Mouse (Mus musculus): ENCODE results near the gene Tpp1. TPM values are rescaled to one million over a fixed set of nuclear protein-coding genes. Genes with fewer than 3 reads are reported as not detected.

Tpp1 gene
- total RNA-seq (2014; rRNA removed) (27.4 and 43.8 TPM in 2 replicates), polyA plus RNA-seq (2012; rRNA removed) (95.3 and 124 TPM in 2 replicates)

DNA sequence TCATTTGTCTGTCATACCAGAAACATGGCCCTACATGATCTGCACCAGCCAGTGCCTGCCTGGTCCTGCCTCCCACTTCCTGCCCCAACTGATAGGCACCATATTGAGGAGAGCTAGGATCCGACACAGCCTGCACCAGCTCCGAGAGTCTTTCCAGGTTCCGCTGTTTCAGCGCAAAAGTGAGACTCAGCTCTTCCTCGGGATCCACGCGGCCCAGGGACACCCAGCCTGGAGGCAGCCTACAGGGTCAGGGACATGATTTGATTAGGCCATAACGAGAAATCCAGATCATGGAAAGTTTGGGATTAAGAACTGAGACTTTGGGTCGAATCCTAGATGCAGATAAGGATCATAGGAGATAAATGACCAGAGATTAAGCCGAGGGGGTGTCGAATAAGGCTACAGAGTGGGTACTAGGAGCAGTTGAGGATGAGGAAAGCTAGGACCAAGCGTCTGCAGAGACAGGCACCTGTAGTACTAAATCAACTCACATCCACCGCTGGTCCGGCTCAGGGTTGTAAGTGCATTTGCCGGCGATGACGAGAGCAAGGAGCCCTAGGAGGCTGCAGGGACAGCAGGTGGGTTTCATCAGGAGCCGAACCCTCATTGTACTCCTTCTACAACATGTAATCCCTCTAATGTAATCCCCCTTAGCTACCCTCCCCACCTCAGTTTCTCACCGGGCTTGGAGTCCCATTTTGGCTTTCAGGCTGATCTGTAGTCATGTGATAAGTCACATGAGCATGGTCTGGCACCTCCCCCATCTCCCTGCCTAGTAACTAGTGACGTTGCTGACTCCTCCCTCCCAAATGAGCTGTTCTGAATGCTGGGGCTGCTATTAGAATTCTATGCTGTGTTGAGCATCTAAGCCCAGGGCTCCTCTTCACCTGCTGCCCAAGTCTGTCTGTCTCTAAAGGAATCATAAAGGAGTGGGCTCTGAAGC lies at the start of gene Tpp1:
Gene Tpp1 (minus strand): TSS at position 745 of the 943 bp plus-strand sequence.
- TF ChIP-seq CTCF (IDR thresholded peaks at IDR 0.05; ENCODE audit: low read depth, low read length) (no peak), POLR2A (IDR thresholded peaks at IDR 0.05; ENCODE audit: extremely low read depth, insufficient read depth, low read length) (0 out of 2 replicates have a peak, but pooled peaks have one; percentile 5)
- WGBS, result 7% methylated on average over 20 of the region's 20 CpGs
- Histone ChIP-seq H3K36me3 (ENCODE audit: control insufficient read depth, insufficient read depth, low read length) (peaks cover 19% of the 10 kb centered on the region; the same call in 1 of the 2 replicates), H3K4me3 (ENCODE audit: insufficient read depth, low read depth, low read length) (peak within 1 kb of the TSS; percentile 85), H3K9ac (ENCODE audit: low read depth, low read length) (peak within 1 kb of the TSS; percentile 89), H3K4me1 (ENCODE audit: control insufficient read depth, insufficient read depth, low read length) (peaks cover 2% of the 10 kb centered on the region; the same call in 1 of the 2 replicates), H3K27me3 (ENCODE audit: control insufficient read depth, insufficient read depth, low read length) (no peaks in the 10 kb centered on the region), H3K27ac (replicated peaks; ENCODE audit: insufficient read depth, low read depth, low read length) (peak within 1 kb of the TSS; percentile 79), H3K79me2 (ENCODE audit: control insufficient read depth, insufficient read depth, low read length) (no peaks in the 10 kb centered on the region; the same call in 1 of the 2 replicates)
- DNase-seq (ENCODE audit: extremely low read depth, low read depth, low spot score), result peak; percentile 89

GRCm38 (mm10) chr7:105796972-105797371 lies 44.9 kb upstream of the Tpp1 start:
- H3K27me3 ChIP-seq (ENCODE audit: control insufficient read depth, insufficient read depth, low read length), result no peaks in the 10 kb centered on the region
- 82% methylated on average over 3 of the region's 3 CpGs for WGBS
- no peak overlapping the region for H3K9ac ChIP-seq (ENCODE audit: low read depth, low read length)
- H3K27ac ChIP-seq (replicated peaks; ENCODE audit: insufficient read depth, low read depth, low read length), result no peak overlapping the region
- H3K79me2 ChIP-seq (ENCODE audit: control insufficient read depth, insufficient read depth, low read length), result no peaks in the 10 kb centered on the region
- no peak overlapping the region for H3K4me3 ChIP-seq (ENCODE audit: insufficient read depth, low read depth, low read length)
- peaks cover 2% of the 10 kb centered on the region; the same call in 1 of the 2 replicates for H3K4me1 ChIP-seq (ENCODE audit: control insufficient read depth, insufficient read depth, low read length)
- H3K36me3 ChIP-seq (ENCODE audit: control insufficient read depth, insufficient read depth, low read length), result no peaks in the 10 kb centered on the region
- DNase-seq (ENCODE audit: extremely low read depth, low read depth, low spot score), result no peak
- TF ChIP-seq POLR2A (IDR thresholded peaks at IDR 0.05; ENCODE audit: extremely low read depth, insufficient read depth, low read length) (no peak), CTCF (IDR thresholded peaks at IDR 0.05; ENCODE audit: low read depth, low read length) (no peak)

- H3K27ac ChIP-seq (replicated peaks; ENCODE audit: insufficient read depth, low read depth, low read length), result no peak overlapping the region
- H3K79me2 ChIP-seq (ENCODE audit: control insufficient read depth, insufficient read depth, low read length), result no peaks in the 10 kb centered on the region
- H3K4me3 ChIP-seq (ENCODE audit: insufficient read depth, low read depth, low read length), result no peak overlapping the region
- DNase-seq (ENCODE audit: extremely low read depth, low read depth, low spot score), result no peak
- H3K4me1 ChIP-seq (ENCODE audit: control insufficient read depth, insufficient read depth, low read length), result no peaks in the 10 kb centered on the region
- TF ChIP-seq CTCF (IDR thresholded peaks at IDR 0.05; ENCODE audit: low read depth, low read length) (no peak), POLR2A (IDR thresholded peaks at IDR 0.05; ENCODE audit: extremely low read depth, insufficient read depth, low read length) (no peak)
- no peak overlapping the region for H3K9ac ChIP-seq (ENCODE audit: low read depth, low read length)
- no peaks in the 10 kb centered on the region for H3K27me3 ChIP-seq (ENCODE audit: control insufficient read depth, insufficient read depth, low read length)
- WGBS, result 45% methylated on average over 7 of the region's 7 CpGs
- H3K36me3 ChIP-seq (ENCODE audit: control insufficient read depth, insufficient read depth, low read length), result no peaks in the 10 kb centered on the region
Observed at GRCm38 (mm10) chr7:105795759-105796366, 43.8 kb upstream of the Tpp1 start.

GRCm38 (mm10) chr7:105793701-105794100 lies 41.7 kb upstream of the Tpp1 start:
- H3K9ac ChIP-seq (ENCODE audit: low read depth, low read length), result no peak overlapping the region
- no peak overlapping the region for H3K27ac ChIP-seq (replicated peaks; ENCODE audit: insufficient read depth, low read depth, low read length)
- TF ChIP-seq POLR2A (IDR thresholded peaks at IDR 0.05; ENCODE audit: extremely low read depth, insufficient read depth, low read length), result no peak
- no peak for TF ChIP-seq CTCF (IDR thresholded peaks at IDR 0.05; ENCODE audit: low read depth, low read length)
- H3K4me3 ChIP-seq (ENCODE audit: insufficient read depth, low read depth, low read length), result no peak overlapping the region
- no peak for DNase-seq (ENCODE audit: extremely low read depth, low read depth, low spot score)
- no peaks in the 10 kb centered on the region for H3K4me1 ChIP-seq (ENCODE audit: control insufficient read depth, insufficient read depth, low read length)
- H3K27me3 ChIP-seq (ENCODE audit: control insufficient read depth, insufficient read depth, low read length), result no peaks in the 10 kb centered on the region
- WGBS, result 85% methylated on average over 7 of the region's 7 CpGs
- H3K36me3 ChIP-seq (ENCODE audit: control insufficient read depth, insufficient read depth, low read length), result no peaks in the 10 kb centered on the region
- no peaks in the 10 kb centered on the region for H3K79me2 ChIP-seq (ENCODE audit: control insufficient read depth, insufficient read depth, low read length)

DNA sequence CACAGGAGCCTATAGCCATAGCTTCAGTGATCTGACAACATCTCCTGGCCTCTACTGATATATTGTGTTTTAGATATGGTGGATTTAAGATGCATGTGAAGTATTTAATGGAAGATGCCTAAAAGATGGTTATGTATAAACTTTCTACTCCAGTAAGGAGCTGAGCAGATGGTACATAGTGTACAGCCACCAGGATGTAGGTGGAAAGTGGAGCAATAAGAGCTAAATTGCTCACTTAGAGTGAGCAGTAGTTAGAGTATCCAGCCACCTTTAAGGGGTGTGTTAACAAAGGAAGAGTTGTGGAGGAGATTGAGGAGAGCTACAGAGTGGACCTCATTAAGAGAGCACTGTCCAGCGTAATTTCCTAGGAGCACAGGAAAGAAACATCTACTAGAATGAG lies 39.1 kb upstream of the Tpp1 start:
- no peak overlapping the region for H3K27ac ChIP-seq (replicated peaks; ENCODE audit: insufficient read depth, low read depth, low read length)
- H3K9ac ChIP-seq (ENCODE audit: low read depth, low read length), result no peak overlapping the region
- WGBS, result 92% methylated on average over 1 of the region's 1 CpGs
- H3K4me3 ChIP-seq (ENCODE audit: insufficient read depth, low read depth, low read length), result no peak overlapping the region
- no peak for DNase-seq (ENCODE audit: extremely low read depth, low read depth, low spot score)
- H3K27me3 ChIP-seq (ENCODE audit: control insufficient read depth, insufficient read depth, low read length), result peaks cover 8% of the 10 kb centered on the region
- H3K79me2 ChIP-seq (ENCODE audit: control insufficient read depth, insufficient read depth, low read length), result no peaks in the 10 kb centered on the region
- TF ChIP-seq POLR2A (IDR thresholded peaks at IDR 0.05; ENCODE audit: extremely low read depth, insufficient read depth, low read length) (no peak), CTCF (IDR thresholded peaks at IDR 0.05; ENCODE audit: low read depth, low read length) (no peak)
- no peaks in the 10 kb centered on the region for H3K36me3 ChIP-seq (ENCODE audit: control insufficient read depth, insufficient read depth, low read length)
- no peaks in the 10 kb centered on the region for H3K4me1 ChIP-seq (ENCODE audit: control insufficient read depth, insufficient read depth, low read length)

All from liver, adult 2 months (tissue).